Mouse (Mus musculus): ENCODE measurements around the gene Ppp1r8. TPM values are rescaled to one million over a fixed set of nuclear protein-coding genes. Genes with fewer than 3 reads are reported as not detected.

The Ppp1r8 gene
- polyA plus RNA-seq, 1 experiment from 2014 or later = 61.3 TPM

GRCm38 (mm10) chr4:132816855-132817254 lies 26.1 kb downstream of the Ppp1r8 start:
- 42% methylated on average over 2 of the region's 2 CpGs for WGBS
- no peaks in the 10 kb centered on the region for H3K27me3 ChIP-seq (replicated peaks; ENCODE audit: control insufficient read depth, insufficient read depth, low read length)
- no peak overlapping the region for H3K9ac ChIP-seq (ENCODE audit: low read depth, low read length)
- no peak overlapping the region for H3K4me3 ChIP-seq (ENCODE audit: low read depth, low read length)
- no peaks in the 10 kb centered on the region for H3K4me1 ChIP-seq (ENCODE audit: control insufficient read depth, insufficient read depth, low read length)
- DNase-seq (ENCODE audit: low spot score) (no peak), ATAC-seq (ENCODE audit: low read depth) (no peak)
- peaks cover 17% of the 10 kb centered on the region; the same call in 1 of the 2 replicates for H3K9me3 ChIP-seq (ENCODE audit: control insufficient read depth, low read length)
- no peaks in the 10 kb centered on the region for H3K36me3 ChIP-seq (ENCODE audit: control insufficient read depth, insufficient read depth, low read length)
- no peak overlapping the region for H3K4me2 ChIP-seq (ENCODE audit: low read depth, low read length)
- H3K27ac ChIP-seq (replicated peaks; ENCODE audit: low read depth, low read length) = no peak overlapping the region

DNA sequence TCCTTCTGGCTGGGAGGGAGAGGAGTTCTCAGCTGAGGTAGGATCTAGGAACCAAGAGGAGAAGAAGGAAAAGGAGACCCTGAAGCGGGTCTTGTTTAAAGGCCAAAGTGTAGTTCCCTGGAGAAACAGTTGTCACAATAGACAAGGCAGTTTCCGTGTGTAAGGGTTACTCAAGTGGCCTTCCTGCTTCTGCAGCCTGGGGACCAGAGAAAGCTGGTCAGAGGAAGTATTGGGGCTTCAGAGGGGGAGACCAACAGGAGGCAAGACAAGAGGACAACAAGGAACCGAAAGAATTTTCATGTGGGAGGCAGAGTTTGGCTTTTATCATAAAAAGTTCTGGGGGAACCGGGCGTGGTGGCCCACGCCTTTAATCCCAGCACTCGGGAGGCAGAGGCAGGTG lies 26.6 kb downstream of the Ppp1r8 start:
- H3K4me3 ChIP-seq (ENCODE audit: low read depth, low read length) = no peak overlapping the region
- no peaks in the 10 kb centered on the region for H3K27me3 ChIP-seq (replicated peaks; ENCODE audit: control insufficient read depth, insufficient read depth, low read length)
- 86% methylated on average over 7 of the region's 7 CpGs for WGBS
- H3K9me3 ChIP-seq (ENCODE audit: control insufficient read depth, low read length) = peaks cover 21% of the 10 kb centered on the region; the same call in 1 of the 2 replicates
- H3K27ac ChIP-seq (replicated peaks; ENCODE audit: low read depth, low read length) = no peak overlapping the region
- H3K9ac ChIP-seq (ENCODE audit: low read depth, low read length) = no peak overlapping the region
- DNase-seq (ENCODE audit: low spot score) = no peak
- H3K4me1 ChIP-seq (ENCODE audit: control insufficient read depth, insufficient read depth, low read length) = no peaks in the 10 kb centered on the region
- H3K4me2 ChIP-seq (ENCODE audit: low read depth, low read length) = no peak overlapping the region
- no peak for ATAC-seq (ENCODE audit: low read depth)
- H3K36me3 ChIP-seq (ENCODE audit: control insufficient read depth, insufficient read depth, low read length) = no peaks in the 10 kb centered on the region

GRCm38 (mm10) chr4:132809621-132810020 lies 33.3 kb downstream of the Ppp1r8 start:
- H3K9ac ChIP-seq (ENCODE audit: low read depth, low read length) = no peak overlapping the region
- DNase-seq (ENCODE audit: low spot score) (no peak), ATAC-seq (ENCODE audit: low read depth) (no peak)
- H3K4me1 ChIP-seq (ENCODE audit: control insufficient read depth, insufficient read depth, low read length) = no peaks in the 10 kb centered on the region
- no peak overlapping the region for H3K4me2 ChIP-seq (ENCODE audit: low read depth, low read length)
- H3K4me3 ChIP-seq (ENCODE audit: low read depth, low read length) = no peak overlapping the region
- H3K36me3 ChIP-seq (ENCODE audit: control insufficient read depth, insufficient read depth, low read length) = no peaks in the 10 kb centered on the region
- 87% methylated on average over 5 of the region's 5 CpGs for WGBS
- no peak overlapping the region; the same call in 1 of the 2 replicates for H3K27ac ChIP-seq (replicated peaks; ENCODE audit: low read depth, low read length)
- no peaks in the 10 kb centered on the region for H3K27me3 ChIP-seq (replicated peaks; ENCODE audit: control insufficient read depth, insufficient read depth, low read length)
- H3K9me3 ChIP-seq (ENCODE audit: control insufficient read depth, low read length) = peaks cover 16% of the 10 kb centered on the region

DNA sequence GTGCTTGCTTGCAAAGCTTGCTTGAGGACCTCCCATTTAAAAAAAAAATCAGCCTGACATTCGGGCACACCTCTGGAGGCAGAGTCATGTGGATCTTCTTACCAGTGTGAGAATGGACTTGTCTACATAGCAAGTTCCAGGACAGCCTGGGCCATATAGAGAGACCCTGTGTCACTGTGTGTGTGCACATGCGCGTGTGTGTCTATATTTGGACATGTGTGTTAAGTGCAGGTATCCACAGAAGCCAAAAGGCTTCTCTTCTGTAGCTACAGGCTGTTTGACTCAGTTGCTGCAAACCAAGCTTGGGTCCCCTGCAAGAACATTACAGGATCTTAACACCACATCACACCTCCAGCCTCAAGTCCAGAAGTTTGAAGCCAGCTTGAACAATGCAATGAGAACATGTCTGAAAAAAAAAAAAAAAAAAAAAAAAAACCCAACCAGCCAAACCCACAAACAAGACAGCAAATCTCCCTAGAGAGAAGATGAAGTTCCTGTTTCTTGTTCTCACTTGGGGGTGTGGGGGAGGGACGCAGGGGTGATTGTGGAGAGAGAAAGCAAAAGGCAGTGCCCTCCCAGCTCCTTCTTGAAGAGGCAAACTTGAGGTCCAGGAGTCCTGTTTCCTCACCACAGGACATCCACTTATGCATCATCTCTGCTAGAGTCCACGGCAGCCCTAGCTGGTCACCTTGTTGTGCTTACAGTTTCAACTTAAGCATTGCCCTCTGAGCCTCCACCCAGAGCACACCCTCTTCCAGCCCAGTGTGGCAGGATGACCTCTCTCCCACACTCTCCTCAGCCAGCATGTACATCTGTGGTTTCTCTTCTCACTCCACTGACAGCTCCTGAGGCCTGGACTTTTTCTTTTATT lies 35.0 kb downstream of the Ppp1r8 start:
- H3K4me2 ChIP-seq (ENCODE audit: low read depth, low read length) = no peak overlapping the region
- no peak overlapping the region for H3K9ac ChIP-seq (ENCODE audit: low read depth, low read length)
- H3K36me3 ChIP-seq (ENCODE audit: control insufficient read depth, insufficient read depth, low read length) = no peaks in the 10 kb centered on the region
- no peak overlapping the region for H3K27ac ChIP-seq (replicated peaks; ENCODE audit: low read depth, low read length)
- WGBS = 72% methylated on average over 5 of the region's 5 CpGs
- ATAC-seq (ENCODE audit: low read depth) (no peak), DNase-seq (ENCODE audit: low spot score) (no peak)
- H3K4me1 ChIP-seq (ENCODE audit: control insufficient read depth, insufficient read depth, low read length) = no peaks in the 10 kb centered on the region
- no peak overlapping the region for H3K4me3 ChIP-seq (ENCODE audit: low read depth, low read length)
- H3K27me3 ChIP-seq (replicated peaks; ENCODE audit: control insufficient read depth, insufficient read depth, low read length) = no peaks in the 10 kb centered on the region
- H3K9me3 ChIP-seq (ENCODE audit: control insufficient read depth, low read length) = peaks cover 16% of the 10 kb centered on the region

DNA sequence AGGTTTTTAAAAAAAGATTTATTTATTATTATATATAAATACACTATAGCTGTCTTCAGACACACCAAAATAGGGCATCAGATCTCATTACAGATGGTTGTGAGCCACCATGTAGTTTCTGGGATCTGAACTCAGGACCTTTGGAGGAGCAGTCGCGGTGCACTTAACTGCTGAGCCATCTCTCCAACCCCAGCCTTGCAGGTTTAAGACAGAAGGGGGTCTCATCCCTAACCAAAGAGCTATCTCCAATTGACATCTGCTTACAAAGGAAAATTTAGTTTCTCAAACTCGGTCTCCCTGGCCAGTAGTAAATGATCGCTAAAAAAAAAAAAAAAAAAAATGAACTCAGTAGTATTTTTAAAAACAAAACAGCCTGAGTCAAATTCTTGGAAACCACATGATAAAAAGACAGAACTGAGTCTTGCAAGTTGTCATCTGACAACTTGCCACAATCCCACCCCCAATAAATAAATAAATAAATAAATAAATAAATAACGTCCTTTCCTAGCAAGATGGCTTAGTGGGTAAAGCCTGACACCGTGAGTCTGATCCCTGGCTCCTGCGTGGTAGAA lies 36.3 kb downstream of the Ppp1r8 start:
- no peak for ATAC-seq (ENCODE audit: low read depth)
- Histone ChIP-seq H3K4me3 (ENCODE audit: low read depth, low read length) (no peak overlapping the region), H3K27me3 (replicated peaks; ENCODE audit: control insufficient read depth, insufficient read depth, low read length) (no peaks in the 10 kb centered on the region), H3K36me3 (ENCODE audit: control insufficient read depth, insufficient read depth, low read length) (no peaks in the 10 kb centered on the region), H3K4me2 (ENCODE audit: low read depth, low read length) (no peak overlapping the region), H3K9ac (ENCODE audit: low read depth, low read length) (no peak overlapping the region), H3K27ac (replicated peaks; ENCODE audit: low read depth, low read length) (no peak overlapping the region), H3K9me3 (ENCODE audit: control insufficient read depth, low read length) (peaks cover 12% of the 10 kb centered on the region), H3K4me1 (ENCODE audit: control insufficient read depth, insufficient read depth, low read length) (no peaks in the 10 kb centered on the region)
- DNase-seq (ENCODE audit: low spot score) = no peak
- WGBS = 89% methylated on average over 7 of the region's 7 CpGs

GRCm38 (mm10) chr4:132805599-132806197 lies 37.3 kb downstream of the Ppp1r8 start:
- WGBS = 81% methylated on average over 12 of the region's 12 CpGs
- H3K9ac ChIP-seq (ENCODE audit: low read depth, low read length) = no peak overlapping the region
- no peaks in the 10 kb centered on the region for H3K4me1 ChIP-seq (ENCODE audit: control insufficient read depth, insufficient read depth, low read length)
- H3K36me3 ChIP-seq (ENCODE audit: control insufficient read depth, insufficient read depth, low read length) = no peaks in the 10 kb centered on the region
- H3K4me2 ChIP-seq (ENCODE audit: low read depth, low read length) = no peak overlapping the region
- DNase-seq (ENCODE audit: low spot score) = peak; percentile 10
- H3K4me3 ChIP-seq (ENCODE audit: low read depth, low read length) = no peak overlapping the region
- H3K9me3 ChIP-seq (ENCODE audit: control insufficient read depth, low read length) = peaks cover 4% of the 10 kb centered on the region
- no peak for ATAC-seq (ENCODE audit: low read depth)
- no peak overlapping the region for H3K27ac ChIP-seq (replicated peaks; ENCODE audit: low read depth, low read length)
- H3K27me3 ChIP-seq (replicated peaks; ENCODE audit: control insufficient read depth, insufficient read depth, low read length) = no peaks in the 10 kb centered on the region

DNA sequence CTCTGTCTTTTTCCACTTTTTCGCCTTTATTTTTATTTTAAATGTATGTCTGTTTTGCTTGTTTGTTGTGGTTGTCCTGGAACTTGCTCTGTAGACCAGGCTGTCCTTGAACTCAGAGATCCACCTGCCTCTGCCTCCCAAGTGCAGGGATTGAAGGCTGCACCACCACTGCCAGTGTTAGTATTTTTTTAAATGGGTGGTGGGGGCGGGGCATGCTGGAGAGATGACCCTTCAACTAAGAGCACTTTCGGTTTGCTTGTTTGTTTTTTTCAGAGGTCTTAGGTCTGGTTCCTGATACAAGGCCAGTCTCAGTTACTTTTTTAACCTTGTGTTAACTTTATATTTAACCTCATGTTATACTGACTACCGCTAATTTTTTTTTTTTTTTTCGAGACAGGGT lies 37.8 kb downstream of the Ppp1r8 start:
- WGBS = 84% methylated on average over 5 of the region's 5 CpGs
- no peak overlapping the region for H3K4me2 ChIP-seq (ENCODE audit: low read depth, low read length)
- DNase-seq (ENCODE audit: low spot score) (no peak), ATAC-seq (ENCODE audit: low read depth) (no peak)
- no peaks in the 10 kb centered on the region for H3K4me1 ChIP-seq (ENCODE audit: control insufficient read depth, insufficient read depth, low read length)
- H3K27ac ChIP-seq (replicated peaks; ENCODE audit: low read depth, low read length) = no peak overlapping the region
- H3K9ac ChIP-seq (ENCODE audit: low read depth, low read length) = no peak overlapping the region
- no peaks in the 10 kb centered on the region for H3K9me3 ChIP-seq (ENCODE audit: control insufficient read depth, low read length)
- H3K27me3 ChIP-seq (replicated peaks; ENCODE audit: control insufficient read depth, insufficient read depth, low read length) = no peaks in the 10 kb centered on the region
- H3K4me3 ChIP-seq (ENCODE audit: low read depth, low read length) = no peak overlapping the region
- no peaks in the 10 kb centered on the region for H3K36me3 ChIP-seq (ENCODE audit: control insufficient read depth, insufficient read depth, low read length)

GRCm38 (mm10) chr4:132804331-132804730 lies 38.6 kb downstream of the Ppp1r8 start:
- Histone ChIP-seq H3K4me1 (ENCODE audit: control insufficient read depth, insufficient read depth, low read length) (no peaks in the 10 kb centered on the region), H3K27me3 (replicated peaks; ENCODE audit: control insufficient read depth, insufficient read depth, low read length) (no peaks in the 10 kb centered on the region), H3K4me3 (ENCODE audit: low read depth, low read length) (no peak overlapping the region), H3K9ac (ENCODE audit: low read depth, low read length) (no peak overlapping the region), H3K4me2 (ENCODE audit: low read depth, low read length) (no peak overlapping the region), H3K36me3 (ENCODE audit: control insufficient read depth, insufficient read depth, low read length) (no peaks in the 10 kb centered on the region), H3K9me3 (ENCODE audit: control insufficient read depth, low read length) (no peaks in the 10 kb centered on the region), H3K27ac (replicated peaks; ENCODE audit: low read depth, low read length) (no peak overlapping the region)
- ATAC-seq (ENCODE audit: low read depth) = no peak
- DNase-seq (ENCODE audit: low spot score) = no peak
- WGBS = 94% methylated on average over 6 of the region's 6 CpGs
